Mouse (Mus musculus) MEL (cell line): ENCODE data around the gene Ovol2.

ENCODE experiments used
- CTCF ChIP-seq, 3 experiments: IDR thresholded peaks in 2 of 3; conservative IDR thresholded peaks in 1 of 3; 2 replicates each; pipeline ENCODE4 v1.5.1; 2011 to 2012; ENCODE audit warnings: low read length in 3 of 3, low read depth in 2 of 3, mild to moderate bottlenecking in 2 of 3, improper control_type of control experiment in 1 of 3, inconsistent platforms in 1 of 3, mixed read lengths in 1 of 3, moderate library complexity in 1 of 3; ENCODE audit not compliant: control insufficient read depth in 1 of 3, insufficient read depth in 1 of 3, poor library complexity in 1 of 3, severe bottlenecking in 1 of 3
- EP300 ChIP-seq, 2 experiments: IDR thresholded peaks; 2 replicates each; pipeline ENCODE4 v1.6.1; 2011; ENCODE audit warnings: improper control_type of control experiment in 2 of 2, low read length in 2 of 2, low read depth in 1 of 2, mild to moderate bottlenecking in 1 of 2
- MYC ChIP-seq: IDR thresholded peaks from 2 replicates; pipeline ENCODE4 v1.6.1; 2011; ENCODE audit warnings: low read depth, mild to moderate bottlenecking, low read length, improper control_type of control experiment, moderate library complexity
- POLR2AphosphoS5 ChIP-seq: IDR thresholded peaks from 2 replicates; pipeline ENCODE4 v1.6.1; 2012; ENCODE audit warnings: low read depth, borderline replicate concordance, mild to moderate bottlenecking, inconsistent platforms, low read length, moderate library complexity, mixed read lengths
- SMC3 ChIP-seq: IDR thresholded peaks from 2 replicates; pipeline ENCODE4 v1.6.1; 2011; ENCODE audit warnings: low read depth, low read length, improper control_type of control experiment
- TBP ChIP-seq: IDR thresholded peaks from 2 replicates; pipeline ENCODE4 v1.8.0; 2011; ENCODE audit warnings: low read depth, low read length, improper control_type of control experiment
- ZMIZ1 ChIP-seq: IDR thresholded peaks from 2 replicates; pipeline ENCODE4 v1.6.1; 2012; ENCODE audit warnings: low read depth, mild to moderate bottlenecking, inconsistent platforms, low read length, improper control_type of control experiment, moderate library complexity

DNA sequence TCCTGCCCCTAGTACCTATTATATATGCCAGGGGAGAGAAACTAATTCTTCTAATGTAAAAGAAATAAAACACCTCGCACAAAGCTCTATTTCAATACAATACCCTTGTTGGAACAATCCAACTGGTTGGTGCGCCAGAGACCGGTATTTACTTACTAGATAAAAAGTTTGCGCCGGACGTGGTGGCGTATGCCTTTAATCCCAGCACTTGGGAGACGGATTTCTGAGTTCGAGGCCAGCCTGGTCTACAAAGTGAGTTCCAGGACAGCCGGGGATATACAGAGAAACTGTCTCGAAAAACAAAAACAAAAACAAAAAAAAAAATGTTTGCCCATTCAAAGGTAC lies 62.7 kb downstream of the Ovol2 start:
- TF ChIP-seq POLR2AphosphoS5, result no peak; the same call in 1 of the 2 replicates
- 0 out of 2 replicates have a peak, but pooled peaks have one; percentile 33 for TF ChIP-seq TBP
- no peak for TF ChIP-seq EP300 (IDR thresholded peaks at IDR 0.05; ENCODE audit: low read depth in 1 of 2, low read length in 2 of 2)
- no peak for TF ChIP-seq ZMIZ1
- TF ChIP-seq CTCF (IDR thresholded peaks at IDR 0.05 in 2 of 3, conservative IDR thresholded peaks at IDR 0.05 in 1 of 3; ENCODE audit: control insufficient read depth in 1 of 3, insufficient read depth in 1 of 3, low read depth in 2 of 3, low read length in 3 of 3, poor library complexity in 1 of 3, severe bottlenecking in 1 of 3), result no peak
- no peak for TF ChIP-seq SMC3
- no peak for TF ChIP-seq MYC
